11 mouse cellular contexts compared by ENCODE assay signal in the genomic region with DNA sequence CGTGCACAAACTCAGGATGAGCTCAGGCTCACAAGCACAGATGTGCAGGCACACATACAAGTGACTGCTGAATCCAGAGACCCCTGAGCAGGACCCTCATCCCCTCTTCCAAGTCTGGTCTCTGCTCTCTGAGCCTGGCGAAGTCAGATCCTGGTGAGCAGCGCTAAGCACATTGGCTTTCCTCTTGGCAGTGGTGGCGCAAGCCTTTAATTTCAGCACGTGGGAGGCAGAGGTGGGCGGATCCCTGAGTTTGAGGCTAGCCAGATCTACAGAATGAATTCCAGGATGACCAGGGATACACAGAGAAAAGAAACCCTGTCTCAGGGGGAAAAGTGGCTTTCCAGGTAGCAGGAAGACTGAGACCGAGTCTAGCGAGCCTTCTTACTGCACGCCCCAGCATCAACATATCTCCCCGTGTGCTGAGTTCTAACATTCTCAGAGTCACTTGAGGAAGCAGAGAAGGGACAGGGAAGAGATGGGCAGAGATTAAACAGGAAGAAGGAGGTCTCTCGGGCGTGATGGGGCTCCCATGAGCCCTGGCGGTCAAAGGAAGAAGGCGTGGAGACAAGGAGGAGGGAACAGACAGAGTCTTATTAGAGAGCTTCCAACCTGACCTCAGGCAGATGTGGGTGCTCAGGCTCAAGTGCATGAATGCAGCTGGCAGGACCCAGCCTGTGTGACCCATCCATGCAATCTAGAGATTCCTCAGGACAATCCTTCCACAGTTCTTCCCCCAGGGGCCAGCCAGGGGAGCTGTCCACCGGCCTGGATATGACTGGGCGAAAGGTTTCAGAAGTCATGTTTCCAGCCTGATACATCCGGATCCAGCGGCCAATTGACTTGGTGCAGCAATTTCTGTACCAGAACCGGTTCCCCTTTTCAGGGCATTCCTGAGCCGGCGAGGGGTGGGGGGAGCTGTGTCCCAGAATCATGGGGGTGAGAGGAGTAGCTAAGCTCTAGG. TPM values are rescaled to one million over a fixed set of nuclear protein-coding genes. Genes with fewer than 3 reads are reported as not detected.
DNase-seq lines count a peak whose midpoint lies in the region; ATAC-seq lines count a peak whose summit lies in the region.
"Had no signal": no experiment of that assay in that cellular context is flagged by ENCODE, and none has a peak within 500 bp of the region (broad histone marks: within the 10 kb centered on the region; RNA-seq: fewer than 3 reads in every experiment).

No protein-coding gene starts in this region.

- no peak overlapping the region for H3K4me3 ChIP-seq in liver, embryonic 15.5 days (replicated peaks)
- no peak overlapping the region for H3K4me3 ChIP-seq in liver, embryonic 12.5 days
- no peak overlapping the region for H3K4me3 ChIP-seq in forebrain, embryonic 12.5 days (replicated peaks)

- H3K9me3 ChIP-seq in liver, embryonic 15.5 days (replicated peaks): no peaks in the 10 kb centered on the region
- H3K9me3 ChIP-seq in liver, embryonic 12.5 days (replicated peaks): no peaks in the 10 kb centered on the region
- H3K9me3 ChIP-seq in forebrain, embryonic 12.5 days: no peaks in the 10 kb centered on the region

- no peaks in the 10 kb centered on the region for H3K27me3 ChIP-seq in liver, embryonic 15.5 days
- H3K27me3 ChIP-seq in liver, embryonic 12.5 days (replicated peaks): no peaks in the 10 kb centered on the region
- no peaks in the 10 kb centered on the region for H3K27me3 ChIP-seq in forebrain, embryonic 12.5 days

- H3K9ac ChIP-seq in liver, embryonic 15.5 days: no peak overlapping the region
- H3K9ac ChIP-seq in liver, embryonic 12.5 days: no peak overlapping the region
- H3K9ac ChIP-seq in forebrain, embryonic 12.5 days: no peak overlapping the region

- WGBS in liver, embryonic 15.5 days (ENCODE audit: insufficient replicate concordance): 43% methylated on average over 21 of the region's 21 CpGs
- 48% methylated on average over 21 of the region's 21 CpGs for WGBS in liver, embryonic 12.5 days (ENCODE audit: insufficient replicate concordance)
- WGBS in forebrain, embryonic 12.5 days: 80% methylated on average over 21 of the region's 21 CpGs

- peaks cover 9% of the 10 kb centered on the region; the same call in 1 of the 2 replicates for H3K4me1 ChIP-seq in liver, embryonic 15.5 days (replicated peaks)
- H3K4me1 ChIP-seq in liver, embryonic 12.5 days: peaks cover 13% of the 10 kb centered on the region
- no peaks in the 10 kb centered on the region for H3K4me1 ChIP-seq in forebrain, embryonic 12.5 days

- DNase-seq in frontal cortex, postnatal 14 days (ENCODE audit: low spot score in 2 of 2): no peak
- DNase-seq in adipocyte (ENCODE audit: low spot score): peak; percentile 54
- no peak for DNase-seq in T-cell, adult 2 months (ENCODE audit: low spot score)

- no peak overlapping the region for H3K4me2 ChIP-seq in liver, embryonic 15.5 days
- no peak overlapping the region for H3K4me2 ChIP-seq in liver, embryonic 12.5 days
- no peak overlapping the region for H3K4me2 ChIP-seq in forebrain, embryonic 12.5 days

- ATAC-seq in frontal cortex, adult (ENCODE audit: low TSS enrichment): peak; percentile 85
- peak; percentile 12; the same call in 1 of the 2 replicates for ATAC-seq in liver, embryonic 15.5 days (ENCODE audit: insufficient read depth)
- ATAC-seq in liver, embryonic 12.5 days: no peak
- peak; percentile 78 for ATAC-seq in megakaryocyte, adult 5-6 weeks (ENCODE audit: poor library complexity, severe bottlenecking)
- ATAC-seq in forebrain, embryonic 12.5 days (ENCODE audit: low FRiP score): no peak
- ATAC-seq: forebrain, embryonic 16.5 days had no signal

- H3K36me3 ChIP-seq in liver, embryonic 15.5 days (replicated peaks): no peaks in the 10 kb centered on the region
- H3K36me3 ChIP-seq in liver, embryonic 12.5 days: no peaks in the 10 kb centered on the region
- no peaks in the 10 kb centered on the region for H3K36me3 ChIP-seq in forebrain, embryonic 12.5 days (replicated peaks)

- no peak overlapping the region; the same call in 1 of the 2 replicates for H3K27ac ChIP-seq in liver, embryonic 15.5 days (replicated peaks)
- no peak overlapping the region for H3K27ac ChIP-seq in liver, embryonic 12.5 days
- no peak overlapping the region for H3K27ac ChIP-seq in forebrain, embryonic 12.5 days

RNA-seq across cellular contexts. Expression of a gene that starts 4.1 kb away (rescaled TPM):
- 7.7 and 9.9 TPM in 2 replicates for polyA plus RNA-seq in liver, embryonic 15.5 days (2015; fragmentation: Nextera tagmentation; extraction: Ambion mirVana)
- polyA plus RNA-seq in liver, embryonic 12.5 days (2016; fragmentation: Nextera tagmentation; extraction: Ambion mirVana): 4.2 and 5.3 TPM in 2 replicates
- 29.3 and 35.4 TPM in 2 replicates for total RNA-seq in megakaryocyte, adult 5-6 weeks (2015)
- total RNA-seq in megakaryocyte, adult 5-6 weeks (2017): 12.6 and 15.4 TPM in 2 replicates
- 0.74 and 0.88 TPM in 2 replicates for polyA plus RNA-seq in forebrain, embryonic 12.5 days (2016; fragmentation: Nextera tagmentation; extraction: Ambion mirVana)

RNA-seq across cellular contexts. Expression of a gene that starts 17.0 kb away (rescaled TPM):
- not detected in 2 replicates for polyA plus RNA-seq in liver, embryonic 15.5 days (2015; fragmentation: Nextera tagmentation; extraction: Ambion mirVana)
- polyA plus RNA-seq in liver, embryonic 12.5 days (2016; fragmentation: Nextera tagmentation; extraction: Ambion mirVana): not detected in 2 replicates
- not detected in 2 replicates for total RNA-seq in megakaryocyte, adult 5-6 weeks (2015)
- total RNA-seq in megakaryocyte, adult 5-6 weeks (2017): not detected in 2 replicates
- polyA plus RNA-seq in forebrain, embryonic 12.5 days (2016; fragmentation: Nextera tagmentation; extraction: Ambion mirVana): not detected in 2 replicates
- total RNA-seq: heart, postnatal 25 days; layer of hippocampus, postnatal 14 days had no signal
- polyA plus RNA-seq: forebrain, embryonic 16.5 days had no signal

RNA-seq across cellular contexts. Expression of a gene that starts 34.4 kb away (rescaled TPM):
- 0.03 and 0.24 TPM in 2 replicates for polyA plus RNA-seq in liver, embryonic 15.5 days (2015; fragmentation: Nextera tagmentation; extraction: Ambion mirVana)
- polyA plus RNA-seq in liver, embryonic 12.5 days (2016; fragmentation: Nextera tagmentation; extraction: Ambion mirVana): 0.02 TPM in 1 of 2 replicates, not detected in the other
- 0.07 TPM in 1 of 2 replicates, not detected in the other for total RNA-seq in megakaryocyte, adult 5-6 weeks (2015)
- not detected in 2 replicates for total RNA-seq in megakaryocyte, adult 5-6 weeks (2017)
- polyA plus RNA-seq in forebrain, embryonic 12.5 days (2016; fragmentation: Nextera tagmentation; extraction: Ambion mirVana): 0.03 TPM in 1 of 2 replicates, not detected in the other
- total RNA-seq: layer of hippocampus, postnatal 14 days had no signal

RNA-seq across cellular contexts. Expression of a gene that starts 42.2 kb away (rescaled TPM):
- polyA plus RNA-seq in liver, embryonic 15.5 days (2015; fragmentation: Nextera tagmentation; extraction: Ambion mirVana): 0.09 and 0.12 TPM in 2 replicates
- polyA plus RNA-seq in liver, embryonic 12.5 days (2016; fragmentation: Nextera tagmentation; extraction: Ambion mirVana): 0.57 and 0.83 TPM in 2 replicates
- total RNA-seq in megakaryocyte, adult 5-6 weeks (2015): 0.09 and 0.14 TPM in 2 replicates
- total RNA-seq in megakaryocyte, adult 5-6 weeks (2017): 0.04 and 0.08 TPM in 2 replicates
- 0.33 and 0.34 TPM in 2 replicates for polyA plus RNA-seq in forebrain, embryonic 12.5 days (2016; fragmentation: Nextera tagmentation; extraction: Ambion mirVana)
- total RNA-seq: heart, postnatal 25 days had no signal

RNA-seq across cellular contexts. Expression of a gene that starts 45.9 kb away (rescaled TPM):
- 26.7 and 26.8 TPM in 2 replicates for polyA plus RNA-seq in liver, embryonic 15.5 days (2015; fragmentation: Nextera tagmentation; extraction: Ambion mirVana)
- polyA plus RNA-seq in liver, embryonic 12.5 days (2016; fragmentation: Nextera tagmentation; extraction: Ambion mirVana): 52.4 and 55.2 TPM in 2 replicates
- total RNA-seq in megakaryocyte, adult 5-6 weeks (2015): 56.0 and 66.2 TPM in 2 replicates
- total RNA-seq in megakaryocyte, adult 5-6 weeks (2017): 253 and 270 TPM in 2 replicates
- polyA plus RNA-seq in forebrain, embryonic 12.5 days (2016; fragmentation: Nextera tagmentation; extraction: Ambion mirVana): 26.1 and 26.5 TPM in 2 replicates

Comparison
In these comparisons a context has a peak if more than half of its experiments do, and no peak if none do; other contexts are left out.
1. ATAC-seq: peak in frontal cortex, adult (single experiment), liver, embryonic 15.5 days (single experiment) and megakaryocyte, adult 5-6 weeks (single experiment); none in liver, embryonic 12.5 days (single experiment) and forebrain, embryonic 12.5 days (single experiment).